14 mouse cellular contexts compared by ENCODE assay signal in the genomic region with DNA sequence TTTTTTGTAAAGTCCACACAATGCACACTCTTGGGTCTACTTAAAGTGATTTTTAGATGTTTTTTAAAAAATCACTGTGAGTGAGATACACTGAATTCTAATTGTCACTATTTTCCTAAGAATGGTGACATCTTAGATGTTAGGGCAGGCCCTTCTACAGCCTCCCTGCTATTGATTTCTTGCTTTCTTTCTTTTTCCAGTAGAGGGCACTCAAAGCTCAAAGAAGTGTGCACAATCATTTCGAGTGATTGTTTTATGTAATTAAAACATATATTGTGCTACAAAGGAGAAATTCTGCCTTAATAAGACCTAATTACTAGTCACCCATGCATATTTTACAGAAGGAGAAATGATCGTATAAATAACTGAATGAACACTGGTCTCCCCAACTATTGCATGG. TPM values are rescaled to one million over a fixed set of nuclear protein-coding genes. Genes with fewer than 3 reads are reported as not detected.
DNase-seq lines count a peak whose midpoint lies in the region; ATAC-seq and TF ChIP-seq lines count a peak whose summit lies in the region.
"Had no signal": no experiment of that assay in that cellular context is flagged by ENCODE, and none has a peak within 500 bp of the region (broad histone marks: within the 10 kb centered on the region; RNA-seq: fewer than 3 reads in every experiment).

No protein-coding gene starts in this region.

- H3K4me2 ChIP-seq in heart, postnatal 0 days (ENCODE audit: low read depth, low read length), result no peak overlapping the region
- H3K4me2 ChIP-seq in lung, postnatal 0 days (replicated peaks; ENCODE audit: low read depth, low read length), result no peak overlapping the region
- H3K4me2 ChIP-seq in stomach, postnatal 0 days (replicated peaks; ENCODE audit: low read depth), result no peak overlapping the region
- H3K4me2 ChIP-seq: embryonic facial prominence, embryonic 15.5 days; limb, embryonic 13.5 days; neural tube, embryonic 13.5 days had no signal

- no peak overlapping the region for H3K27ac ChIP-seq in heart, postnatal 0 days (ENCODE audit: low read depth)
- H3K27ac ChIP-seq in lung, postnatal 0 days (ENCODE audit: low read length), result no peak overlapping the region
- H3K27ac ChIP-seq in stomach, postnatal 0 days (replicated peaks), result no peak overlapping the region
- H3K27ac ChIP-seq: embryonic facial prominence, embryonic 15.5 days; limb, embryonic 13.5 days; neural tube, embryonic 13.5 days had no signal

- no peaks in the 10 kb centered on the region for H3K4me1 ChIP-seq in heart, postnatal 0 days (ENCODE audit: control insufficient read depth, insufficient read depth)
- H3K4me1 ChIP-seq in lung, postnatal 0 days (ENCODE audit: insufficient read depth, low read depth, low read length), result no peaks in the 10 kb centered on the region
- no peaks in the 10 kb centered on the region for H3K4me1 ChIP-seq in stomach, postnatal 0 days (replicated peaks; ENCODE audit: control insufficient read depth, insufficient read depth)
- H3K4me1 ChIP-seq: embryonic facial prominence, embryonic 15.5 days; limb, embryonic 13.5 days; megakaryocyte, embryonic 14.5 days; neural tube, embryonic 13.5 days had no signal

- H3K4me3 ChIP-seq in heart, postnatal 0 days (ENCODE audit: low read depth, low read length), result no peak overlapping the region
- H3K4me3 ChIP-seq in lung, postnatal 0 days (ENCODE audit: low read depth, low read length), result no peak overlapping the region
- H3K4me3 ChIP-seq in stomach, postnatal 0 days (ENCODE audit: low read depth, low read length), result no peak overlapping the region
- H3K4me3 ChIP-seq: embryonic facial prominence, embryonic 15.5 days; limb, embryonic 13.5 days; megakaryocyte, embryonic 14.5 days; neural tube, embryonic 13.5 days had no signal

- ATAC-seq in heart, postnatal 0 days (ENCODE audit: insufficient read depth, low read depth), result no peak
- no peak for ATAC-seq in lung, postnatal 0 days
- no peak for ATAC-seq in stomach, postnatal 0 days (ENCODE audit: low FRiP score, low TSS enrichment)

- TF ChIP-seq CTCF in heart, postnatal 0 days (IDR thresholded peaks at IDR 0.05; ENCODE audit: low read depth), result peak; percentile 44
- peak; percentile 52 for TF ChIP-seq CTCF in lung, postnatal 0 days (IDR thresholded peaks at IDR 0.05)
- peak; percentile 73 for TF ChIP-seq CTCF in stomach, postnatal 0 days (IDR thresholded peaks at IDR 0.05; ENCODE audit: low read depth)

- 65% methylated on average over 2 of the region's 2 CpGs for WGBS in heart, postnatal 0 days
- WGBS in lung, postnatal 0 days, result 63% methylated on average over 2 of the region's 2 CpGs
- 64% methylated on average over 2 of the region's 2 CpGs for WGBS in stomach, postnatal 0 days

- no peaks in the 10 kb centered on the region for H3K9me3 ChIP-seq in heart, postnatal 0 days (replicated peaks; ENCODE audit: control insufficient read depth, low read length)
- no peaks in the 10 kb centered on the region for H3K9me3 ChIP-seq in lung, postnatal 0 days (ENCODE audit: low read length)
- no peaks in the 10 kb centered on the region for H3K9me3 ChIP-seq in stomach, postnatal 0 days (ENCODE audit: control insufficient read depth, low read length)
- H3K9me3 ChIP-seq: embryonic facial prominence, embryonic 15.5 days; limb, embryonic 13.5 days; megakaryocyte, embryonic 14.5 days; neural tube, embryonic 13.5 days had no signal

- H3K36me3 ChIP-seq in heart, postnatal 0 days (replicated peaks; ENCODE audit: control insufficient read depth, insufficient read depth, low read length), result no peaks in the 10 kb centered on the region
- no peaks in the 10 kb centered on the region for H3K36me3 ChIP-seq in lung, postnatal 0 days (ENCODE audit: insufficient read depth, low read length)
- H3K36me3 ChIP-seq in stomach, postnatal 0 days (ENCODE audit: control insufficient read depth, insufficient read depth, low read length), result no peaks in the 10 kb centered on the region
- H3K36me3 ChIP-seq: embryonic facial prominence, embryonic 15.5 days; limb, embryonic 13.5 days; neural tube, embryonic 13.5 days had no signal

- H3K9ac ChIP-seq in heart, postnatal 0 days (replicated peaks; ENCODE audit: low read depth, low read length), result no peak overlapping the region
- no peak overlapping the region for H3K9ac ChIP-seq in lung, postnatal 0 days (replicated peaks; ENCODE audit: low read depth)
- H3K9ac ChIP-seq in stomach, postnatal 0 days (ENCODE audit: low read length), result no peak overlapping the region
- H3K9ac ChIP-seq: embryonic facial prominence, embryonic 15.5 days; limb, embryonic 13.5 days; neural tube, embryonic 13.5 days had no signal

- no peak for TF ChIP-seq EP300 in heart, postnatal 0 days (IDR thresholded peaks at IDR 0.05; ENCODE audit: low read depth)
- no peak for TF ChIP-seq EP300 in lung, postnatal 0 days (IDR thresholded peaks at IDR 0.05)
- no peak for TF ChIP-seq EP300 in stomach, postnatal 0 days (optimal IDR thresholded peaks at IDR 0.05)

- no peak for DNase-seq in heart, postnatal 0 days (ENCODE audit: low spot score)
- no peak for DNase-seq in heart, adult 11 months
- peak; percentile 6 for DNase-seq in lung, postnatal 0 days (ENCODE audit: low spot score)
- no peak for DNase-seq in lung, postnatal 36 days
- DNase-seq in adipocyte (ENCODE audit: low spot score), result peak; percentile 42
- DNase-seq in stomach, postnatal 0 days (ENCODE audit: low spot score), result no peak
- DNase-seq in cerebellum, adult 11 months, result no peak
- DNase-seq: gastrocnemius, postnatal 10 days; heart, postnatal 14 days; right cerebral cortex, postnatal 4 days had no signal

- no peaks in the 10 kb centered on the region for H3K27me3 ChIP-seq in heart, postnatal 0 days (ENCODE audit: control insufficient read depth, insufficient read depth, low read length)
- no peaks in the 10 kb centered on the region for H3K27me3 ChIP-seq in lung, postnatal 0 days (replicated peaks; ENCODE audit: insufficient read depth, low read length)
- H3K27me3 ChIP-seq in stomach, postnatal 0 days (ENCODE audit: control insufficient read depth, insufficient read depth, low read length), result no peaks in the 10 kb centered on the region
- H3K27me3 ChIP-seq: embryonic facial prominence, embryonic 15.5 days; limb, embryonic 13.5 days; megakaryocyte, embryonic 14.5 days; neural tube, embryonic 13.5 days had no signal

RNA-seq across cellular contexts. Expression of a gene that starts 25.9 kb away (rescaled TPM):
- total RNA-seq in heart, postnatal 0 days (2014; rRNA removed; ENCODE audit: low replicate concordance), result 2.6 and 3.0 TPM in 2 replicates
- polyA plus RNA-seq in heart, postnatal 0 days (2015; fragmentation: Nextera tagmentation; extraction: Ambion mirVana), result 7.9 and 8.0 TPM in 2 replicates
- 1.1 and 2.5 TPM in 2 replicates for polyA plus RNA-seq in lung, postnatal 0 days (2015; fragmentation: Nextera tagmentation; extraction: Ambion mirVana)
- polyA plus RNA-seq in stomach, postnatal 0 days (2015; fragmentation: Nextera tagmentation; extraction: Ambion mirVana), result 3.1 and 3.2 TPM in 2 replicates

Comparison
In these comparisons a context has a peak if more than half of its experiments do, and no peak if none do; other contexts are left out.
1. DNase-seq: peak in lung, postnatal 0 days (single experiment) and adipocyte (single experiment); none in heart, postnatal 0 days (single experiment), heart, adult 11 months (single experiment), lung, postnatal 36 days (single experiment), stomach, postnatal 0 days (single experiment) and cerebellum, adult 11 months (single experiment).
2. Peak in every context shown above with its lines, with median percentiles within 50 percentile points of each other: CTCF ChIP-seq.